Mouse (Mus musculus) kidney, postnatal 0 days (tissue): ENCODE results near the gene Wnt10b. TPM values are rescaled to one million over a fixed set of nuclear protein-coding genes. Genes with fewer than 3 reads are reported as not detected.

Source experiments
- ATAC-seq: fragments of 200-750 bp; cut with Nextera tagmentation; replicated peaks from 2 replicates; pipeline ENCODE4 v1.8.0; 2017; ENCODE audit warnings: low read depth, moderate number of reproducible peaks, moderate TSS enrichment, moderate library complexity; ENCODE audit not compliant: low FRiP score
- DNase-seq: peaks from one replicate; pipeline ENCODE4 v3.0.0-alpha.2; 2016; ENCODE audit warnings: low spot score
- H3K27ac ChIP-seq: fragments of 300-500 bp; sonication (generic); 2 replicates; pipeline ENCODE4 v1.5.1; 2014; ENCODE audit warnings: mild to moderate bottlenecking
- H3K27me3 ChIP-seq: fragments of 300-500 bp; sonication (generic); 2 replicates; pipeline ENCODE4 v1.6.1; 2014; ENCODE audit warnings: low read length, mixed read lengths; ENCODE audit not compliant: insufficient read depth
- H3K36me3 ChIP-seq: fragments of 300-500 bp; sonication (generic); 2 replicates; pipeline ENCODE4 v1.6.1; 2014; ENCODE audit warnings: low read length, mixed read lengths; ENCODE audit not compliant: insufficient read depth
- H3K4me1 ChIP-seq: fragments of 300-500 bp; sonication (generic); replicated peaks from 2 replicates; pipeline ENCODE4 v1.6.1; 2014; ENCODE audit warnings: antibody characterized with exemption, low read length, mixed read lengths; ENCODE audit not compliant: insufficient read depth
- H3K4me2 ChIP-seq: fragments of 300-500 bp; sonication (generic); 2 replicates; pipeline ENCODE4 v1.6.1; 2014; ENCODE audit warnings: mild to moderate bottlenecking, low read length, moderate library complexity, mixed read lengths
- H3K4me3 ChIP-seq: fragments of 300-500 bp; sonication (generic); replicated peaks from 2 replicates; pipeline ENCODE4 v1.5.1; 2014; ENCODE audit warnings: low read depth, low read length
- H3K9ac ChIP-seq: fragments of 300-500 bp; sonication (generic); 2 replicates; pipeline ENCODE4 v1.6.1; 2014; ENCODE audit warnings: low read depth, low read length
- H3K9me3 ChIP-seq: fragments of 300-500 bp; sonication (generic); replicated peaks from 2 replicates; pipeline ENCODE4 v1.6.1; 2016; ENCODE audit warnings: low read length, inconsistent platforms, mixed read lengths
- CTCF ChIP-seq: IDR thresholded peaks from 2 replicates; pipeline ENCODE4 v1.5.1; 2016; ENCODE audit warnings: antibody characterized with exemption, low read depth, mild to moderate bottlenecking, moderate library complexity
- WGBS: fragments of 180-500 bp; shearing (Covaris S2); extraction: QIAGEN DNeasy Blood & Tissue Kit; methylation state at CpG from one replicate; pipeline ENCODE4 v1.1.7; 2014; 5-methylcytosine and 5-hydroxymethylcytosine counted together
- polyA plus RNA-seq: library from polyadenylated mRNA; unstranded; fragments of >200 nt; fragmentation: Nextera tagmentation; extraction: Ambion mirVana; gene quantifications from 2 replicates; pipeline ENCODE4 v1.2.1, GENCODE M21; 2015

Gene Wnt10b
- polyA plus RNA-seq, 1 experiment from 2014 or later = not detected

- H3K4me2 ChIP-seq = no peak overlapping the region
- ATAC-seq (no peak), DNase-seq (no peak)
- no peak for TF ChIP-seq CTCF
- H3K27ac ChIP-seq = no peak overlapping the region
- peaks cover 5% of the 10 kb centered on the region; the same call in 1 of the 2 replicates for H3K4me1 ChIP-seq
- H3K9me3 ChIP-seq = no peaks in the 10 kb centered on the region
- no peak overlapping the region for H3K9ac ChIP-seq
- H3K4me3 ChIP-seq = no peak overlapping the region
- WGBS = 18% methylated on average over 5 of the region's 5 CpGs
- H3K27me3 ChIP-seq = peaks cover 16% of the 10 kb centered on the region
- H3K36me3 ChIP-seq = no peaks in the 10 kb centered on the region
These were observed 9.7 kb downstream of the Wnt10b start for GRCm38 (mm10) chr15:98768259-98768658.

- Histone ChIP-seq H3K27ac (no peak overlapping the region), H3K4me1 (peaks cover 10% of the 10 kb centered on the region), H3K9me3 (no peaks in the 10 kb centered on the region), H3K4me3 (no peak overlapping the region), H3K4me2 (no peak overlapping the region), H3K27me3 (peaks cover under 1% of the 10 kb centered on the region; the same call in 1 of the 2 replicates), H3K36me3 (no peaks in the 10 kb centered on the region), H3K9ac (no peak overlapping the region)
- TF ChIP-seq CTCF = no peak
- no peak for DNase-seq
- 66% methylated on average over 4 of the region's 4 CpGs for WGBS
- no peak for ATAC-seq
These were observed 12.0 kb downstream of the Wnt10b start for GRCm38 (mm10) chr15:98765929-98766328.

- Histone ChIP-seq H3K9ac (peak within 1 kb of the TSS; percentile 95), H3K4me1 (peaks cover 10% of the 10 kb centered on the region), H3K4me2 (peak within 1 kb of the TSS; percentile 92), H3K27ac (peak within 1 kb of the TSS; percentile 94), H3K9me3 (no peaks in the 10 kb centered on the region), H3K4me3 (peak within 1 kb of the TSS; percentile 93), H3K27me3 (no peaks in the 10 kb centered on the region), H3K36me3 (0 out of 2 replicates have a peak, but pooled peaks cover 6% of the 10 kb centered on the region)
- peak; percentile 93 for ATAC-seq
- DNase-seq = peak; percentile 96
- under 1% methylated on average over 66 of the region's 76 CpGs for WGBS
- TF ChIP-seq CTCF = no peak
These were observed 15.1 kb downstream of the Wnt10b start, which contains the start of gene Arf3 for GRCm38 (mm10) chr15:98762670-98763529. Arf3 (minus strand) TSS chr15:98763214.

- peak overlapping the region; percentile 93 for H3K4me3 ChIP-seq
- peak overlapping the region; percentile 92 for H3K4me2 ChIP-seq
- 0 out of 2 replicates have a peak, but pooled peaks have one; percentile 30 for TF ChIP-seq CTCF
- H3K27ac ChIP-seq = peak overlapping the region; percentile 94
- peaks cover 10% of the 10 kb centered on the region for H3K4me1 ChIP-seq
- 0 out of 2 replicates have a peak, but pooled peaks cover 6% of the 10 kb centered on the region for H3K36me3 ChIP-seq
- no peaks in the 10 kb centered on the region for H3K9me3 ChIP-seq
- peak overlapping the region; percentile 95 for H3K9ac ChIP-seq
- ATAC-seq = peak; percentile 84
- 0% methylated on average over 20 of the region's 24 CpGs for WGBS
- no peaks in the 10 kb centered on the region for H3K27me3 ChIP-seq
- DNase-seq = peak; percentile 94
These were observed 15.7 kb downstream of the Wnt10b start for GRCm38 (mm10) chr15:98762201-98762621.

GRCm38 (mm10) chr15:98754125-98754524 lies 23.8 kb downstream of the Wnt10b start:
- H3K4me3 ChIP-seq = no peak overlapping the region
- ATAC-seq (no peak), DNase-seq (no peak)
- H3K9ac ChIP-seq = no peak overlapping the region
- no peaks in the 10 kb centered on the region for H3K9me3 ChIP-seq
- H3K27me3 ChIP-seq = no peaks in the 10 kb centered on the region
- no peak overlapping the region for H3K4me2 ChIP-seq
- no peak overlapping the region for H3K27ac ChIP-seq
- no peak for TF ChIP-seq CTCF
- no peaks in the 10 kb centered on the region for H3K4me1 ChIP-seq
- 94% methylated on average over 2 of the region's 2 CpGs for WGBS
- peaks cover 2% of the 10 kb centered on the region; the same call in 1 of the 2 replicates for H3K36me3 ChIP-seq

GRCm38 (mm10) chr15:98753021-98753423 lies 24.9 kb downstream of the Wnt10b start:
- Histone ChIP-seq H3K9me3 (no peaks in the 10 kb centered on the region), H3K4me1 (0 out of 2 replicates have a peak, but pooled peaks cover under 1% of the 10 kb centered on the region), H3K4me3 (no peak overlapping the region), H3K9ac (no peak overlapping the region), H3K27ac (no peak overlapping the region), H3K4me2 (no peak overlapping the region), H3K36me3 (peaks cover 2% of the 10 kb centered on the region; the same call in 1 of the 2 replicates), H3K27me3 (no peaks in the 10 kb centered on the region)
- 82% methylated on average over 8 of the region's 8 CpGs for WGBS
- ATAC-seq (no peak), DNase-seq (no peak)
- TF ChIP-seq CTCF = no peak
